Mouse (Mus musculus) 416B (cell line): ENCODE measurements around the gene Zg16.
"Not testable (repeated sequence)": the region's sequence is repeated elsewhere in the genome, so short reads cannot be mapped to it uniquely, and the experiment has no call there.

Source experiments
- DNase-seq: peaks from one replicate; pipeline ENCODE4 v3.0.0; 2011; ENCODE audit warnings: low read depth

Zg16 gene

DNA sequence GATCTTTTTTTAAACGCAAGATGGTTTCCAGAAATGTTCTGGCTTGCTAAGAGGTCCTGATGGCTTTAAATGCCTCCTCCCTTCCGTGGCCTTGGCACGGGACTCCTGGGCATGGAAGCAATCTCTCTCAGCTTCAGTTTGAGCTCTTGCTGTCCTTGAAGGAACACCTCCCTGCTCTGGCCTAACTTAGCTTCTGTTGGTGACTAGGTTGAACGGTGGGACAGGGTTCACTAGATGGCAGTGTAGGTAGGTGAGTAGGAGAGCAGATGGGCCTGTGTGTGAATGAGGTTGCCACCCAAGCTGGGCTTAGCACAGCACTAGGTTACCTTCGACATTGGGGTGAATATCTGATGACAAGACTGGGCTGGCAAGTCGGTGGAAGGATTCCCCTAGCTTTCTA lies 16.8 kb upstream of the Zg16 start:
- DNase-seq: peak; percentile 69

DNA sequence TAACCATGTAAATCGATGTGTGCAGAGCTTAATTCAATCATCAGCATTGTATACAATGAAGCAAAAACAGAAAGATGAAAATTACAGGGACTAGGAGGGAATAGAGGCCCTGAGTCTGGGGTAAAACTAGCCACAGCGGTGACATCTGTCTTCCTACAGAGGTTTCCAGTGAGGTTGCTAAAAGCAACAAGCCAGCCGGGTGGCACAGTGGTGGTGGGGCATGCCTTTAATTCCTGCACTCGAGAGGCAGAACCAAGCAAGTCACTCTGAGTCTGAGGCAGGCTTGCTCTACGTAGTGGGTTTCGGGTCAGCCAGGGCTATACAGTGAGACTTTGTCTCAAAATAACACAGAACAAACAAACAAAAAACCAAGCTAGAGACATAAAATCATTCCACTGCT lies 15.0 kb upstream of the Zg16 start:
- DNase-seq: no peak

DNA sequence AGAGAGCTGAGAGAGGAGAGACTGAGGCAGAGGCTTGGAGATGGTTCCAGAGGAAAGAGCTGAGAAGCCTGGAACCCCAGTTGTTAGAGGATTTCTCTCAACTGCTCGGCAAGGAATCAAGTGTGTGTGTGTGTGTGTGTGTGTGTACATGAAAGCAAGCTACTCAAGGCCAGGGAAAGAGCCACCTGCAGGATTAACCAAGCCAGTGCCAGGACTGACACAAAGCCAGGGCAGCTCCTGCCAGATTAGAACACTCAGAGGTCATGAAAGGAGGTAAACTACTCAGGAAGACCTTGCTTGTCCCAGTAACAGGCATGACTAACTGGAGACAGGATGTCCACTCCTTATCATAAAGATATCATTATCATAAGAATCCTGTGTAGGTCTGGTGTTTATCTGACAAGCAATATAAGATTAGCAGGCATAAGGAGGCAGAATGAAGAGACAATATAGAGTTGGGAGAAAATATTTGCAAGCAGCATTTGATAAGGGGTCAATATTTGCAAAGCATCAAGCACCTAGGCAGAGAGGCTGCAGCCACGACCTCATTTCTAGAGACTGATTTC lies 14.4 kb upstream of the Zg16 start:
- DNase-seq: peak; percentile 80

DNA sequence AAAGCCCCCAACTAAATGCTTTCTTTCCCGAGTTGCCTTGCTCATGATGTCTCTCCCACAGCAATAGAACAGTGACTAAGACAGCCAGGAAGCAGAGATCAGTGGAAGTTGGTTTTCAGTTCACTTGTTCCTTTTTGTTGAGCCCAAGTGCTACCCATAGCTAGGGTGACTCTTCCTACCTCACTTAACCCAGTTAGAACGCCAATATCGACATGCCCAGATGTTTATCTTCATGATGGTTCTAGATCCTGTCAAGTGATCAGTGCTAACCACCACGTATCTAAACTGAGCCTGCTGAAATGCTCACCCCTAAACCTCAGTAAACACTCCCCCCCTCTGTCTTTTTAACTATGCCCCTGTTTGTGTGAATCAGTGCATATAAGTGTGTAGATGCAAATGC lies 12.4 kb upstream of the Zg16 start:
- peak; percentile 26 for DNase-seq

DNA sequence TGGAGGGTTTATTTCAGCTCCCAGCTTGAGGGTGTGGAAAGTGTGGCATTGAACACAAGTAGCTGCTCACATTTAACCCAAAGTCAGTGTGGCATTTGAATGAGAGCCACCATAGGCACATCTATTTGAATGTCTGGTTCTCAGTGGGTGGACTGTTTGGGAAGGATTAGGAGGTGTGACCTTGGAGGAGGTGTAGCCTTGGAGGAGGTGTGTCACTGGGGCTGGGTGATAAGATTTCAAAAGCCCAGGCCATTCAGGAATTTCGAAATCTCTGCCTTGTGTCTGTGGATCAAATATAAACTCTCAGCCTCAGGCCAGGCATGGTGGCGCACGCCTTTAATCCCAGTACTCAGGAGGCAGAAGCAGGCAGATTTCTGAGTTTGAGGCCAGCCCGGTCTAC lies 11.8 kb upstream of the Zg16 start:
- DNase-seq: peak; percentile 52

DNA sequence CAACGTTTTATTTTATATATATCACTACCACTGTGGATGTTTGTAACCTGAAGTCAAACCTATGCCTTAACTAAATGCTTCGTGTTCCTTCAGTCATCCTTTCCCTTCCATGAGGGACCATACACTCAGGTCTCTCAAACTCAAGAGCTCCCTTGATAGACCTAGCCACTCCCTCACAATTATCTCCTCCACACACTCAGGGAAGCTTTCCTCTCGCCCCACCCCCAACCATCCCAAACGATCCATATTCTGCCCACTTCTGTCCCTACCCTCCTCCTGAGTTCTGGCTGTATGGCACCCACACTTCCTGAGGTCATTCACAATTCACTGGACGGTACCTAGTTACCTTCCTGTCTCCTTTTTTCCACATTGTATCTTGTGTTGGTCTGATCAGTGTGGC lies 11.4 kb upstream of the Zg16 start:
- no peak for DNase-seq

DNA sequence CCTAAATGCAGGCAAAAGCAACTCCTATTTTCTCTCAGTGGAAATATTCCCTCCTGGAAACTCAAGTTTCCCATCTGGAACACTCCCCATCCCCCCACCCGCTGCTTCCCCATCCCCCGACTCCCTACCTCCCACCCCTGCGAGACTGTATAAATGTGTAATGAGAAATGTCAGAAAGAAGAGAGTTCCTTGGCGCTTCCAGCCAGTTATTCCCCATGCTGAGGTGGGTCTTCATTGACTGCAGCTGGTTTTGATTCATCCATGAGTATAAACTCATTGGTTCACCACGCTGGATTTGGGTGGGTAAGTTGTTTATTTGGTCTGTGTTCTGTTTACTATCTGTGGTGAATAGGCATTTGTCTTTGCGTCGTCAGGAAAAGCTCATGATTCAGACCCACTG lies 9.3 kb upstream of the Zg16 start:
- no peak for DNase-seq

DNA sequence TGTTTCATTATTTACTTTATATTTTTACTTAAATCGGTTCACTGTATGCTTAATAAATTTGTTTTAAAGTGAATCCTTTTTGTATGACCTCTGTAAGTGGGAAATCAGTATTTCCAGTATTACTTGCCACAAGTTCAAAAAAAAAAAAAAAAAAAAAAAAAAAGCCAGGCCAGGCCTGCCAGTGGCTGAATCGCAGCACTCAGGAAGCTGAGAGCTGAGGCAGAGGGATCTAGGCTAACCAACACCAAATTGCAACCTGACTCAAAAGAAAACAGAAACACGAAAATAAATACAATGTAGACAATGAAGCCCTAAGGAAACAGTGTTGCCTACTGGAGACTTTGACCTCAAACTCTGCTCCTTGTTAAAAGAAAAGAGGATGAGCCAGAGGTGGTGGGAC lies 6.8 kb upstream of the Zg16 start:
- DNase-seq: no peak

DNA sequence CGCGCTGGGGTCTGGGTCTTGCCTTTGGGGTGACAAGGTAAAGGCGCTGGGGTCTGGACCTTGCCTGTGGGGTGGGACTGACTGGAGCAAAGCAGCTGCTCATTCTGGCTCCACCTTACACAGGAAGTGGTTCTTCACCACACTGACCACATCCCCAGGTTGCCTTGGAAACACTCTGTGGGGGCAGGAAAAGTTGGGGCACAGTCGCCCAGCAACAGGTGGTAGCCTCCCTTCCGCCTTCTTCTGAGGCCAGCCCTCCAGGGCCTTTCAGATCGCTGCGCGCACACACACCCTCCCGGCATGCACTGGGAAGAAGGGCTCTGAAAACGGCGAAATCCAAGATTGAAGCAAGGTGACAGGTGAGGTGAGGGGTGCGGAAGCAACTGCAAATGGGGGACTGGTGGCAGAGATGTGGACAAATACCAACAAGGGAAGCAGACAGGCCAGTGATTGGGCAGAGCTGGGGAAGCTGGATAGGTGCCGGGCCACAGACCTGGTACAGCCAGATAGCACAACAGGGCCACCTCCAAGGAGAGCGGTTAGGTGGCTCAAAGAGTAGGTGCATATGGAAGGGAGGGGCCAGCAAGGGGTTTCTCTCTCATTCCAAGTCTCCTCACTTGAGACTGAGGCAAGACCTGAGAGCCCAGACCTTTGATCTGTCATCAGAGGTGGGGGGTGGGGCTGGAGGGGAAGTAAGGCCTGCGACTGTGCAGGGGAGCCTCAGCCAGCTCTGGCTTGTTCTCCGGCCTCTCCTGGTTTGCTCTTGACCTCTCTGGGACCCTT lies 4.2 kb upstream of the Zg16 start, which contains the start of gene AI467606:
Gene AI467606 (plus strand): TSS at position 246 of the 783 bp plus-strand sequence.
- peak; percentile 99 for DNase-seq

DNA sequence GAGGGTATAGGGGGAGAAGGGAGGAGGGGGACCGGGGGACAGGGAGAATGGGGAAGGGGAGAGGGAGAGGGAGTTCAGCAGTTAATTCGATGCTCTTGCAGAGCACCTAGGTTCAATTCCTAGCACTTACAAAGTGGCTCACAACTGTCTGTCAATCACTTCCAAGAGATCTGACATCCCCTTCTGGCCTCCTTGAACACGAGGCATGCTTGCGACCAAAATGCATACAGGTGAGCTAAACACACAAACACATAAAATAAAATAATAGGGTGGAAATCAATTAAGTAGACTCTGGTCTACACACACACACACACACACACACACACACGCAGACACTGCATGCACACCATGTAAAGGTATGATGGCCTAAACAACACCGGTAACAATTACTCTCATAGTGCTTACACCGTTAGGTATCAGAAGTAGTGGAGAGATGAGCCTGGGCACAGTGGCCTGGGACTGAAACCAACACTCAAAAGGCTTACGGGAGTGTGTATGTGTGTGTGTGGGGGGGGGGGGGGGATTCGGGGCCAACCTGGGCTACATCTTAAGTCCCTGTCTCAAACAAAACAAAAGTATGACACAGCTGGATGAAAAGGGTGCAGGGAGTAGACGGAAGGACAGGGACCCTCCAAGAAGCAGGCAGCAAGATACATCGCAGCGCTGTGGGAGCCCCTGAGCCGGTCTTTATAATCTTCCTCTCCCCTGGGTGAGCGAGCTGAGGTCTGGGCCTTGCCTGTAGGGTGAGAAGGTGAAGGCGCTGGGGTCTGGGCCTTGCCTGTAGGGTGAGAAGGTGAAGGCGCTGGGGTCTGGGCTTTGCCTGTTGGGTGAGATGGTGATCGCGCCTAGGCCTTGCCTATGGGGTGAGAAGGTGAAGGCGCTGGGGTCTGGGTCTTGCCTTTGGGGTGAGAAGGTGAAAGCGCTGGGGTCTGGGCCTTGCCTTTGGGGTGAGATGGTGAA lies 3.3 kb upstream of the Zg16 start:
- no peak for DNase-seq

DNA sequence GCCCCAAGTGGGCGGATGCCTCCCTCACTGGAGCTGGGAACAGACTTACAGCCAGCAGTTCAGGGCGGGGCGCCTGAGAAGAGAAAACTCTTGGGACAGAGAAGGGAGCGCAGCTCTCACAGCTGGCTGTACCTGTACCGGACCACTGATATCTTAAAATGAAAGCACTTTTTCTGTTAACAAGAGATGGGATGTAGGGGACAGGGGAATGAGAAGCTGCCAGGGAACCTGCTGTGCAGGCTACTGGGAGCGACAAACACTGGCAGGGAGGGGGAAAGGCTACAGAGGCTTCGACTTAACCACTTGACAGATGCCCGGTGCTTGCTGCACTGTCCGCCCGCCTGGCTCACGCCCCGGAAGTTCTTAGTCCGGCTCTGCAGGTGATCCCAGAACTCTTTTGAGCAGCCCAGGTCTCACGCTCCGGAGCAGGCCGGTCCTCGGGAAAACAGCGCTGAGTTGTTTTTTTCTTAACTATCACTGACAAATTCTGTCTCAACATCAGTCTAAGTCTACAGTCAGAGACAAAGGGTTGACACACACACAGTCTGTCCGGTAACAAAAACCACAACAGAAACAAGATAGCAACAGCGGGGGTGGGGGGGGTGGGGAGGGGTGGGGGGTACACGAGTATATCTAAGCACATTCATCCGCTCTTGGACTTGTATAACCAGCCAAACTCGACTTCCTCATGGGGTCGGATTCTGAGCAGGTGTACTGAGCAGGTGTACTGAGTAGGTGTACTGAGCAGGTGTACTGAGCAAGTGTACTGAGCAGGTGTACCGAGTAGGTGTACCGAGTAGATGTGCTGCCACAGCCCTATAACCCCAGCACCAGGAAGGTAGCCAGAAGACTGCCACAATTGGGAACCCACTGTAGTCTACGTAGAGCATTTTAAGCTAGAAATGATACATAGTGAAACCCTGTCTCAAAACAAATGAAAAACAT lies 2.0 kb upstream of the Zg16 start:
- peak; percentile 61 for DNase-seq

DNA sequence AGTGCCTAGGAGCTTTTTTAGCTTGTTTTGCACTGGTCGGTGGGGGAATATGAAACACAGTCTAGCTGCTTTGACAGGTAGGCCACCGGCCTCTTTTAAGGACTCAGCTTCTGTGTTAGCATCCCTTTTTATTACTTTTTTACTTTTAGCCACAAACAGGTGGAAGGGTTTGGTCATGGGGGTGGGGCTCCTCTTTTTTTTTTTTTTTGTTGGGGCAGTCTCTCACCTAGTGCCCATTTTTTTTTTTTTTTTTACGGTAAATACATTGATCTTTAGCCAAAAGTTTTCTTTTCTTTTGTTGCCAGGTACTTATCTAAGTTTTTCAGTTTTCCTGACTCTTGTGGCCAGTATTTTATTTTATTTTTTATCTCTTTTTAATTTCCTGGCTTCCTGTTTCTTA lies 955 bp upstream of the Zg16 start:
- DNase-seq: no peak

DNA sequence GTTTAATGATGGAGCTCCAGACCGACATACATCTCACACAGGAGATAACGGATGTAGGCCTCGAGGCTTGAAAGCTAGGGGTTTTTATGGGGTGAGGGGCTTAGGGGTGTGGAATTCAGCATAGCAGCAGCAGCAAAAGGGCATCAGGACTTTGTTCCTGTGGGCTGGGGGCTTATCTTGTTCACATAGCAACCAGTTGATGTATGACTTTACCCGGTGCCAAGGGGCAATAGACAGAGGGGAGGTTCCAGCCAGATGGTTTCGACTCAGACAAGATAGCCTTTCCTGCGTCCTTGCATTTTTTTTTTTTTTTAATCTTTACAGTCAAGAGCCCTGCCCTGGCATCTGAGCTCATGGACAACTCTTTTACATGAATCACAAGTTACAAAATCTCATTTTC lies 1.4 kb downstream of the Zg16 start:
- not testable (repeated sequence) for DNase-seq

DNA sequence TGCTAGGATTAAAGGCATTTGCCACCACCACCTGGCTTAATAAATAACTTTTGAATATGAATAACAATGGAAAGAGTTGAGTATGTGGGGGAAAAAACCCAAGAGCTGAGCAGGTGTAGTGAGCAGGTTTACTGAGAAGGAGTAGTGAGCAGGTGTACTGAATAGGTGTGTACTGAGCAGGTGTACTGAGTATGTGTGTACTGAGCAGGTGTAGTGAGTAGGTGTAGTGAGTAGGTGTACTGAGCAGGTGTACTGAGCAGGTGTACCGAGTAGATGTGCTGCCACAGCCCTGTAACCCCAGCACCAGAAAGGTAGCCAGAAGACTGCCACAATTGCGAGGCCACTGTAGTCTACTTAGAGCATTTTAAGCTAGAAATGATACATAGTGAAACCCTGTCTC lies 2.3 kb downstream of the Zg16 start:
- DNase-seq: no peak

DNA sequence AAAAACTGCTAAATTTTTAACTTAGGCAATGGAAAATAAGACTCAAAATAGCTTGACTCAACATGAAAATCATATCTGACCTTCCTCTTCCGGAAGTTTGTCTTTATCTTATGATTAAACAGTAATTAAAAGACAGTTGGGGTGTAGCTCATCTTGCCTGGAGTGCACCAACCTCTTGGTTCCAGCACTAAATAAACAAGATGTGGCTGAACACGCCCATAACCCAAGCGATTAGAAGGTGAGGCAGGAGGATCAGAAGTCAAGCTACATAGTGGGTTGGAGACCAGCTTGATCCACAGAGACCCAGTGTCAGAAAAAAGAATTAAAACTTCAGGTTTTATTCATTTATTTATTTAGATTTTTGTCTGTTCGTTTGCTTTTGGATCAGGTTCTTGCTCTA lies 3.4 kb downstream of the Zg16 start:
- DNase-seq: peak; percentile 42

DNA sequence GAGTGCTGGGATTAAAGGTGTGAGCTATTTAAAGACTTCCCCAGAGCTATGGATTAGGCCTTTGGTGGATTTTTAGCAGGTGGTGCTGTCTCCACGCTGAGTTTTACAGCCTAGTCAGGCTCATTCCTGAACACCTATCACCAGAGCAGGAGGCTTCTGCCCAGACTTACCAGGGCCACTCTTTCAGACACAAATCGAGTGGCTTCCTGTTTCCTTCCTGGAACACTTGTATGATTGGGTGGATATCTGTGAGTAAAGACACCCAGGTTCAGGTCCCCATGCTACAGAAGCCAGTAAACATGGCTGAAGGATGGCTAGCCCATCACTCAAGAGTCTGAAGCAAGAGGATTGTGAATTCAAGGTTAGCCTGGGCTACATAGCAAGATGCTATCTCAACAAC lies 4.1 kb downstream of the Zg16 start:
- peak; percentile 51 for DNase-seq

DNA sequence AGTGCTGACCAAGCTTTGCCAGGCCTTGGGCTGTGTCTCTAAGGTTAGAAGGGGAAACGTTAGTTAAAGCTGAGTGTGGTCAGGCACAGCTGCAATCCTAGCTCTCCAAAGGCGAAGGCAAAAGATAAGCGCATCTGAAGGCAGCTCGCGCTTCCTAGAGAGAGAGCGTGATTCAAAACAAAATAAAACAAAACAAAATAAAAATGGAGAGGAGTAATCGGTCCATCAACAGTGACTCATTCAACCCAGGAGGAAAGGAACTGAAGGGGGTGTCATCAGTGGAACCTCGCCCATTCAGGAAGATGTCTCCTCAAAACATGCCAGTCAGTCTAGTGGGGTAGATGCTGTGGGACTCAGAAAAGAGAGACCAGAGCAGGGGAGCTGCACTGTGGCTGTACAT lies 4.9 kb downstream of the Zg16 start:
- peak; percentile 81 for DNase-seq

DNA sequence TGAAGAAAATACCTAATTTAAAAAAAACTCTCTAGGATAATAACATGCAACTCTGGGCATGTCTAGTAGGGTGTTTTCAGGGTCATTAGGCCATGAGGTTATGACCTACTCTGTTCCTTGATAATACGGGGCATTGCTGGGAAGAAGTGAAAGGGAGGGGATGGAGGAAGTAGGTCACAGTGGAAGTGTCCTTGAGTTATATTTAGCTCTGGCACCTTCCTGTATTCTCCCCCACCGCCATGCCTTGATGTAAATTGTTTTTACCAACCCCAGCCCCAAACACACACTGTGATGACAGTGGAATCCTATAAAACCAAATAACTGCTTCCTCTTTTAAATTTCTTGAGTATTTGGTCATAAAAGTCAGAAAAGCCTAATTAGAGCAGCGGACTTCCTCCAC lies 7.1 kb downstream of the Zg16 start:
- peak; percentile 69 for DNase-seq

DNA sequence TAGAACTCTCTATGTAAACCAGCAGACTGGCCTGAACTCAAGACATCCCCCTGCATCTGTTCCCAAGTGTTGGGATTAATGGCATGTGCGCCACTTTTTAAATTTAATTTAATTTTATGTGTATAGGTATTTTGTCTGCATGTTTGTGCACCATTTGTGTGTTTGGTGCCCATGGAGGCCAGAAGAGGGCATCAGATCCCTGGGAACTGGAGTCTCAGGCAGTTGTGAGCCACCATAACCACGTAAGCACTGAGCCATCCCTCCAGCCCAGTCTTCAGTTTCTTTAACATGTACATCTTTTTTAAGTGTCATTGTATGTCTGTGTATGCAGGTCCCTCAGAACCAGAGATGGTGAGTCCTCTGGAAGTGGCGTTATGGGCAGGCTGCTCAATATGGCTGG lies 9.4 kb downstream of the Zg16 start:
- DNase-seq: peak; percentile 79

DNA sequence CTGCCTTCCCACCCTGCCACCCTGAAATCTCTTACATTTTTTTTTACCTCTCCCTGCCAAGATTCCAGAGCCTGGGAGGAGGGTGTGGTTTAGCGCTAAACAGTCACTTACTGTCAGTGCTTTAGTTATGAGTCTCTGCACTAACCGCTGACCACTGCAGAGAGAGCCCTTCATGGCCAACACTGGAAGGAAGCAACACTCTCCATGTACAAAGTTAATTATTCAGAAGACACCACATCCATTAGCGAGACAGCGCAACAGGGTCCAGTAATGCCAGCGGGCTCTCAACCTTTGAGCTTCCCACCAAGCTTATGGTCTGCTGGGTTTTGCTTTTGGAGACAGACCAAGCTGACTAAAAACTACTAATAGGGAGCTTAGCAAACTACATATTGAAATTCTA lies 10.9 kb downstream of the Zg16 start:
- no peak for DNase-seq

DNA sequence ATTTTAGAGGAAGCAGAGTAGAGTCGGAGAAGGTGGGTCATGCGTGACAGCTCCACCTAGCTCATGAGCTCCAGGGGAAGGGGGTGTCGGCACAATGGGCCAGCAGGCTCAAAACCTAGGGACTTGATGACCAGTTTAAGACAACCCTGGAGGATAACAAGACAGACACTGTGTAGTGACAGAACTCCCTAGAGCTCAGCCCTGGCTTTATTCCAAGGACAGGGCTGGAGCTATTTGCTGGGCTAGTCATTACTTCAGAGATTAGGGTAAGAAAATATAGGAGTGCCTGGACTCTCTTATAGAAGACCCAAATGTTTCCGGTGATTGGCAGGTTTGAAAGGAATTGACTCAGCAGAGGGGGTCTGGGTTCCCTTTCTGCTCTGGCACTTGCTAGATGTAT lies 13.9 kb downstream of the Zg16 start:
- DNase-seq: no peak
